Mouse (Mus musculus): ENCODE data around the gene Shpk.

Gene Shpk

DNA sequence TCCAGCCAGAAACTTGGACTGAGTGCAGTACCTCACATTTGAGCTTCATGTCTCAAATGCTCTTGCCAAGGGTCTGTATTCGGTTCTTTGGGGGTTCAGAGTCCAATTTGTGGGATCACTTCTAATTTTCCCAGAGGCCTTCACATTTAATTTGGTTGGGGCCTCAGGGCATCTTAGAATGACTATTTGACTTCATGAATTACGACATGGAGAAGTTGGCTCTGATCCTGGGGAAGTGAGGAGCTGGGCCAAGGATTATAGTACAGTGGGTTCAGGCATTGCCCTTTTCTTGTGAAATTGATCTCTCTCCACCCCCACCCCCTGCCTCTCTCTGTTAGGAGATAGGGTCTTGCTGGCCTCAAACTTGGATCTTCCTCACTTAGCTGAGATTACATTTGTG is 1.8 kb downstream of the Shpk start:
- no peak for DNase-seq (ENCODE audit: low spot score)

DNA sequence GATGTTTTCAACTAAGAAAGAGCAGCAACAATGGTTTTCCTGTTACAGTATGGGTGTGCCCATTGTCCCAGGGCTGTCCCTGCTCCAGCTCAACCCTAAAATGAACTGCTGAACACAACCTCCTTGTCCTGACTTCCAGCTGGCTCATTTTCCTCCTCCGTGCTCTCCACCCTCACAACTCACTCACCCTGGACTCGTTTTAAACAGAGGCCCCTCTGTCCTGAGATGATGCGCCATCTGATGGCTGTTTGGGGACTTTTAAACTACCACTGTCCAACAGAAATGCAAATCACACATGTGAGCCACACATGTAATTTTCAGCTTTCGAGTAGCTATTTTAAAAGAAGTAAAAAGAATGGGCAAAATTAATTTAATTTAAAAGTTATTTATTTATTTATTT is 2.3 kb downstream of the Shpk start:
- DNase-seq (ENCODE audit: low spot score), result no peak

DNA sequence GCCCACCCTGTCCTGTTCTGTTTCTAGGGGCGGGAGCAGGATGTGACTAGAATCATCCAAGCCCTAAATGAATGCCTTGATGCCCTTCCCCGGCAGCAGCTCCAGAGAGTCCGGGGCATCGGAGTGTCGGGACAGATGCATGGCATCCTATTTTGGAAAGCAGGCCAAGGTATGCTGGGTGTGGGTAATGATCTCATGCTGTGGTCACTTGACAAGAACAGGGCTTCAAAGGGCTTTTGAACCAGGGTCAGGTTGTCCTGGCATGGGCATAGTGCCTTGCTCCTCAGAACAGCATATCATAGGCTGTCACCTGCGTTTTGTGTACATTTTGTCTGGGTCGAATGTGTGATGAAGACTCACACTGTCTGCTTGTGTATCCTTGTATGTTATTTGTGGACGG is 4.6 kb downstream of the Shpk start:
- DNase-seq (ENCODE audit: low spot score), result no peak

DNA sequence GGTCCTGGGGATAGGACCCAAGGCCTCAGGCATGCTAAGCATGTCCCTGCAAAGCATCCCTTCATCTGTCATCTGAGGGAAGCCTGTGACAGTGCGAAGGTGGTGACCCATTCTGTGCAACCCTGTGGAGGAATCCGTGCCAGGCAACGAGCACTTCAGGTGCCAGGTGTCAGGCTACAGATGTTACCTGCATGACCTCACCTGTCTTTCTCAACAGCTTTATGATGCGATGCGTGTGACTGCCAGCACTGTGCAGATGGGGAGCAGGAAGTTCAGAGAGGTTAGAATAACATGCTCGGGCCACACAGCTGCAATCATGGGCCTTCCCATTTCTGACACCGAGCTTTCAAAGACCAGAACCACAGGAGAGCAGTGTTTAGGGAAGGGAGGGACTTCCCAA is 5.9 kb downstream of the Shpk start:
- DNase-seq (ENCODE audit: low spot score), result no peak

DNA sequence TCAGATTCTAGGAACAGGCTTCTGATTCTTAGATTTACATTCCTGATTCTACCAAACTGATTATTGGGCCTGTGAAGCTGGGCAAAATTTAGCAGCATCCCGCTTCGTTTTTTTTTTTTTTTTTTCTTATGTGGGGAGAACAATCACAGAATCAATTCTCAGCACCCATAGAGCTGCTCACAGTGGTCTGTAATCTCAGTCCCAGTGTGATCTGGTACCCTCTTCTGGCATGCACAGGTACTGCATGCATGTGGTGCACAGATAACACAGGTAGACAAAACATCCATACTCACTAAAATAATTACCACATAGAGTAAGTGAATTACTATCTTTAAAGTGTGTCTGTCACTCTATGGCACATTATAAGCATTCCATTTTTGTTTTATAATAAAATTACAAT is 8.4 kb downstream of the Shpk start:
- DNase-seq (ENCODE audit: low spot score), result no peak

DNA sequence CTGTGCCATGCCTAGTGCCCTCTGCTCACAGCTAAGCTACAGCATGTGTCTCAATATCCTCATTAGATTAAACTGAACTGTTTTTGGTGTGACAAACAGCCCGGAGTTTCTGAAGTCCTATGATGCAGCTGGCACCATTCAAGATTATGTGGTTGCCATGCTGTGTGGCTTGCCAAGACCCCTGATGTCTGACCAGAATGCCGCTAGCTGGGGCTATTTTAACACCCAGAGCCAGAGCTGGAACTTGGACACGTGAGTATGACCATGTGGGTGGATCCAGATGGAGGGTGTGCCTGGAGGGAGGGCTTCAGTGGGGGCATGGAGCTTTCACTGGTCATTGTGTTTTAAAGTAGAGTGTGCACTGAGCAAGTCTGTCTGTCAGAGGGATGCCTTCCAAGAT is 14.7 kb downstream of the Shpk start:
- no peak for DNase-seq (ENCODE audit: low spot score)

DNA sequence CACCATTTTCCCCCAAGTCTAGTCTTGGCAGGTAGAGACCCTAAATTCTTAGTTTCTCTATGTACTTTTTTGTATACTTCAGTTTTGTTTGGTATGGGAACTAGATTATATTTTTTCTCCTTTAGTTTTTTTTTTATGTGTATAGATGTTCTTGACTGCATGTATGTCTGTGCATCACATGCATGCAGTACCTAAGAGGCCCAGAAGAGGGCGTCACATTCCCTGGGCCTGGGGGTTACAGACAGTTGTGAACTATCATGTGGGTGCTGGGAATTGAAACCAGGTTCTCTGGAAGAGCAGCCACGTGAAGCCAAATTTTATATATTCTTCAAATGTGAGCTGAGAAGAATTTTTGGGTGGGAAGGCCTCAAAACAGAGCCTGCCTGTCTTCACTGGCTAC is 20.4 kb downstream of the Shpk start:
- DNase-seq (ENCODE audit: low spot score), result no peak

DNA sequence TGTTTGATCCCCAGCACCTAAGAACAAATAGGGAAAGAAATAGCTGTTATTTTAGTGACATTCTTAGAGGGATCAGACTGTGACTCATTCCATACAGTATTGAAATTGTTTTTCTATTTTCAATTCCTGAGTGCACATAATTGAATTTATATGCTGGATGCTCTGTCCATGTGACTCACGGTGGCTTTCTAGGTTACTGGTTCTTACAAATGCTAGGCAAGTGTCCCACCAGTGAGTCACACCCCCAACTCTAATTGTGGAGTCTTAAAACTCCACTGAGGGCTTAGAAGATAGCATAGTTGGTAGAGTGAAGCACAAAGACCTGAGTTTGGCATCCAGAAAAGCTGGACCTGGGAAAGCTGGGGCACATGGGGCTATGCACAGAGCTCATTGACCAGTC is 21.4 kb downstream of the Shpk start:
- DNase-seq (ENCODE audit: low spot score), result no peak

DNA sequence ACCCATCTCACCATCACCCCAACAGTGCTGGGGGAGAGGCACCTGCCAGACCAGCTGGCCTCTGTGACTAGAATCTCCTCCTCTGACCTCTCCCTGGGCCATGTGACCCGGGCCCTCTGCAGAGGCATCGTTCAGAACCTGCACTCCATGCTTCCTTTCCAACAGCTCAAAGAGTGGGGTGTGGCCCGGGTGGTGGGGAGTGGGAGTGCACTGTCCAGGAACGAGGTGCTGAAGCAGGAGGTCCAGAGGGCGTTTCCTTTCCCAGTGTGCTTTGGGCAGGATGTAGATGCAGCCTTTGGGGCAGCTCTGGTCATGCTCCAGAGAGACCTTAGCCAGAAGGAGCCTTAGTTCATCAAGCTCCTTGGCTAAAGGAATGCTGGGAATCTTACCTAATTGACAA is 23.6 kb downstream of the Shpk start:
- no peak for DNase-seq (ENCODE audit: low spot score)

DNA sequence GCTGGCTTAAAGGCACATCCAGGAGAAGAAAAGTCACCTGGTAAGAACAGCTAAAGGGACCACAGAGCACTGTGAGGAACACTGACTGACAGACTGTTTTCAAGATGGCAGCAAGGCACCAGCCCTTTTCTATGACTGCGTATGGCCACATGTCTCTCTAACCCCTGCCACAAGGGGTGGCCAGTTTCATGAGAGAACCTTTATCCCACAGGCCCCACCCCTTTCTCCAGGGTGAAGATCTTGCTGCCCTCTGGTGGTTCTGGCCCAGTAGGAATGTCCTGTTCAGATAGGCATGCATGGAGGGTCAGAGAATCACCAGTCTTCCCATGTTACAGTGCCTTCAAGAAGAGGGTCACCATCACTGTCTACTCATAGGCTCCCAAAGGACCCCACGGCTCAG is 24.7 kb downstream of the Shpk start:
- no peak for DNase-seq (ENCODE audit: low spot score)

DNA sequence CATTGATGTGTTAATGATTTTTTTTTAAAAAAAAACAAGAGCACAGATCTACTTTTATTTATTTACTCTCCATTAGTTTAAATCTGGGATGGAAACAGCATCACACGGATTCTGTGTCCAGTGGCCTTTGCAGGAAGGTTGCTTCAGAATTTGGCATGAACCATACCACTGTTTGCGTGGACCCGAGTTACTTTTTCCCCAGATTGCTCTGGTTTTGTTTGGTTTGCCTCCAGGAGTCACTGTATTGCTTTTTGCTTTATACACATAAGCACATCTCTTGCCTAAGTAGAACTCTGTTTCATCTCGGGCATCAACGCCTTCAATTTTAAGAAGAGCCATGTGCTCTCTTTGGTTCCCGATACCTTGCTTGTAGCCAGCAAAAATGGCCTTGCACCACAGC is 26.6 kb downstream of the Shpk start:
- no peak for DNase-seq (ENCODE audit: low spot score)

DNA sequence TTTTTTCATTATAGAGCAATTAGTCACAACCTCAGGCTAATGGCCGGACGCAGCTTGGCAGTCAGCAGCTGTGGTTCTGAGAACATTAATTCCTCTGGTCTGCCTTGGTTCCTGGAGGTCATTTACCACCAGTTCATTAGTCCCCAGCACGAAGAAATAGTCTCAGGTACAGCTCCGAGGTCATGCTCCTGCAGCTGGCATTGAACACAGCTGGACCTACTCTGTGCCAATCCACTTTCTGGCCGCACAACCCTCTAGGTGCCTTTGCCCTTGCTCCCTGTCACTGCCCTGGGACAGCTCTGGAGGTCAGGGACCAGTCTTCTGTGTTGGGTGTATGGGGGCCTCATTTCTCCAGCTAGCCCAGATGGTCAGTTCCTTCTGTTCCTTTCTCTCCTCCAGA is 29.6 kb downstream of the Shpk start:
- no peak for DNase-seq (ENCODE audit: low spot score)

DNA sequence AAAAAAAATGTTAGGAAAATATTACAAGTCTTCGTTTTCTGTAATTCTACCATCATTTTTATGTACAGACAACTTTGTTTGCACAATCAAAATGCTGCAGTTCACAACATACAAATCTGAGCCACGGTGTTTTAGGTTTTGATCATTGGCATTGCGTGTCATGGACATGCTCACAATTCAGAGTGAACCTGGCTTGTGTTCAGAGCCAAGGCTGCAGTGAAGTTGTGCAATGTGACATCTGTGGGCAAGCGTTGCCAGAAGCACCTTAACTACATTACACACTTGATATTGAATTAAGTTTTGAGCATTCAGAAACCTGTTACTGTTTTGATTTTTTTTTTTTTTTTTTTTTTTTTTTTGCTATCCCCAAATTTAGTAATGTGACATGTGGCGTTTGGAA is 30.8 kb downstream of the Shpk start:
- no peak for DNase-seq (ENCODE audit: low spot score)

DNA sequence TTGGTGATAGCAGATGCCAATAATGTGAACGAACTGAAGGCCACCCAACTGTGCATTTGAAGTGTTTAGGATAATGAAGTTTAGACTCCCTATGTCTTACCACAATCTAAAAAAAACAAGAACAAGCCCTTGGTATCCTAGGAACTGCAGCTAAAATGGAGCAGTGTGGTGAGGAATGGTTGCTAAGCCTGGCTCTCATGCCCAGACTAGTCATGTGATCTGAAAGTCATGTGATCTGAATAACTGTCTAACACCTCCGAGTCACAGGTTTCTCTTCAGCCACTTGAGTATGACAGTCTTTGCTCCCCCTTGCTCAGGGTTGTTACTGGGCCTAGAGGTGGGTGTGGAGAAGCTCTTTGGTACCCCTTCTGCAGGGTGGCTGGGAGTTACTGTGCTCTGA is 33.3 kb downstream of the Shpk start:
- DNase-seq (ENCODE audit: low spot score), result no peak

DNA sequence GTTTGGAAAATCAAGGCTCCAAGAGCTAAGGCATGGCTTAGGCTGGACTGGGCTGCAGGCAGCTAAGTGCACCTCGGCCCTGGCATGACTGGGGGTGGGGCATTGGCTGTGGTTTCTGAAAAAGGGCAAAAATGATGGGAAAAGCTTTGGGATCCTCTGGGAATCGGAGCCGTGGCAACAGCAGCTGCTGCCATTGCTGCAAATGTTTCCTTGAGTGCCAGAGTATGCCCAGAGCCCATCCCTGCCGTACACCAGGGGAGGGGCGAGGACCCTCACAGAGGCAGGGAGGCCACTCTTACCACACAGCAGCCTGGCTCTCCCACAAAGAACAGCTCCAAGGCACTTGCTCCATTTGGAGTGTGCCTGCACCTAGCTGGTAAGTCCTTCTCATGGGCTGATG is 34.7 kb downstream of the Shpk start, which contains the start of gene Trpv1:
Gene Trpv1 (plus strand): TSS at position 301 of the 400 bp plus-strand sequence.
- no peak for DNase-seq (ENCODE audit: low spot score)

DNA sequence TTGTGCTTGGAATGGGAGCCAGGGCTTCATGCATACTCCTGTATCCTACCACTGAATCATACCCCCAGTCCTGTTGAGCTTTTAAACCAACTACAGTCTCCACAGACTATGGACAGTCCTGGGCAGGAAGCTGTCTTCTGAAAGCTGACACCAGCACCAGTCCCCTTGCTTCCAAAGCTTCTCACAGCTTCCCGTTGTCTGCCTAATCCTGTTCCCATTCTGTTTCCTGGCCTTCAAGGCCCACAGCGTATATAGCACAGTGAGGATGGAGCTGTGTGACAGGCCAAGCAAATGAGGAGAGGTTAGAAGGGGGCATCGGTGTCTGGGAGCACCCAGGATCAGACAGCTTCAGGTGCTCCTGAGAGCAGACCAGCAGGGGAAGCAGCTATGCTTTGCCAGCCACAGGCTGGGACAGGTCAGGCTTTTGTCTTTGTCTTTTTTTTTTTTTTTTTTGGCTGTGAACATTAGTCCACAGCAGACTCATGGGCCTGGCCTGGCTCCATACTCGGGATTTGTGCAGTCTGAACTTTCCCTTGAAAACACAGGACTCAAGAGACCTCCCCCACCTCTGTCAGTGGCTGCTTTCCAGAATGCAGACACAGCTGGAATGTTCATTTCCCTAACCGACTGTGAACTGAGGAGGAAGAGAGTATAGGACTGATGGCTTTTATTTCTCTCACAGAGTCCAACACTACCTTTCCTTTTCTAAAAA is 36.9 kb downstream of the Shpk start:
- peak; percentile 75 for DNase-seq (ENCODE audit: low spot score)

DNA sequence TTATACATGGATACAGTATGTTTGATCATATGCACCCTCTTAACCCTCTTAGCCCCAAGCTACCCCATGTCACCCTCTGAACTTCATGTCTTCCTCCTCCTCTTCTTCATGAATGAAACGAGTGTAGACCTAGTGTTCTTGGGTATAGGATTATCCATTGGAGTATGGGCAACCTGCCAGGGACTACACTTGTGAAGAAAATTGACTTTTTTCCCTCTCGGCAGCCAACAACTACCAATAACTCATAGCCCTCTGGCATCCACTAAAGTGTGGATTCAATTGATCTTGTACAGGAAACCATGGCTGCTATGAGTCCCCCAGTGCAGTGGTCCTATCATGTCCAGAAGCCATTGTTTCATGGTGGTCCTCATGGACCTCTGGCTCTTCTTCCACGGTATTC is 37.5 kb downstream of the Shpk start:
- no peak for DNase-seq (ENCODE audit: low spot score)

DNA sequence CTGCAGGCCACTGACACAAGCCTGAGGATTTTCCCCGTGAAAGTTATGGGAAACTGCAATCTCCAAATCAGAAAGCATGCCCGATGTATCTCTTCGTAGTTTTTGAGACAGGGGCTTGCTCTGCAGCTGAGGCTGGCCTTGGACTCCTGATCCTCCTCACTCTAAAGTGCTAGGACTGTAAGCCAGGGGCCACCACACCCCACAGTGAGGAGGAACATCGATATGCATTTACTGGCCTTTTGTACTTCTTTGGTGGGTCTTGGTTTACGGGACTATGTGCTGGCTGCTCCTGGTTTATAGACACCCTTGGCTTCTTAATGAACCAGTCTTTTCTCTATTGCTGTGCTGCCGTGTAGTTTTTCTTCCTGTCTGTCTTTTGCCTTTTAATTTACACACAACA is 42.9 kb downstream of the Shpk start:
- no peak for DNase-seq (ENCODE audit: low spot score)

DNA sequence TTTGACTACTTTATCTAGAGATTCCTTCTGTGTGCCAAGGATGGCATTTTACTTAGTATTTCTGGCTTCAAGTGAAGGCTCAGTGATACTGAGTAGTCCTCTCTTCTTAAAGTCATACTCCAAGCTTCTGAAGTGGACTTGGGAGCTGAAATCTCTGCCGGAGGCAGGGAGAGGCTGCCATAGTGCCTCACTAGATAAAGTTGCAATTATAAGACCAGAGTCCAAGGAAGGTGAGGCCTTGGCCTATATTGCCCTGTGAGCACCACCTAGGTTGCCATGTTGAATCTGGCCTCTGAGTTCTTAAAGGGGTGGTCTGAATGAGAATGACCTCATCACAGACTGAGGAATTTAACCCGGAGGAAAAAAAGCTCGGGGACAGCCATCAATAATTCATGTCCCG is 43.5 kb downstream of the Shpk start:
- DNase-seq (ENCODE audit: low spot score), result no peak

DNA sequence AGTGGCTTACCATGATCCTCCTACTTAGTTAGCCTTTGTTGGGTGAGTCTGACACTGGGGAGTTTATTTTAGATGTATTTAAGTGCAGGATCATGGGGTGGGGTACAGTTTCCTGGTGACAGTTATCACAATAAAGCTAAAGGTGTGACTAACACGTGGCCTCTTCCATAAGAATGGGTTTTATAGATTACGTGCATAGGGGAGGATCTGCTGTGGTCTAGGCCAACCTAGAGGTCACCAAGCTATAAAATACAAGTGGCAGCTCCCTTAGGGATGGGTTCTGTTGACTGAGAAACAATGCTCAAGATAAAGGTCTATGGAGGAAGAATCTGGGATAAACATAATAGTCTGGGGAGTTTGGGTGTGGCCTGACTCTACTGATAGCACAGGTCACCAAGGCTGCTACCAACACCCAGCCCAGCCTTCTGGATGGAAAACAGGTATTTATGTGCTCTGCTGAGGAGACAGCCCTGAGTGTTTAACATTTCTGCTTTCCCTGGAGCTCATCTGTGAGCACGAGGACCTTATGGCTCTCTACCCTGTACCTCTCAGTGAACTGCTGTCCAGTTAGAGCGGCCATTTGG is 58.2 kb downstream of the Shpk start:
- no peak for DNase-seq (ENCODE audit: low spot score)

DNA sequence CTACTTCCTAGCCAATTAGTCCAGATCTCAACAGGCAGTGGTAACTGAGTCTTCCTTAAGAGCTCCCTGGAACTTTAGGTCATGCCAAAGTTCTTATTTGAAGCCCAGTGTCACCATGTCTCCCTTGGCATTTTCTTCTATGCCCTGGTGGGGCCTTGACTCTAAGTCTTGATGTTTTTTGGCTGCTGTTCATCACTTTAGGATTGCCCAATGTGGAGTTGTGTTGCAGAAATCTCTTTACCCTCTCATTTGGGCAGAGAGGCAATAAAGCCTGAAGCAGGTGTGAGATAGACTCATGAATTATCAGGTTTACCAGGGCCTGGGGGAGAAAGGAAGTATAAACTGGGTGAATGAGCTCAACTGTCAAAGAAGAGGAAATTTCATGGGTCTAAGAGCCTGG is 59.4 kb downstream of the Shpk start:
- DNase-seq (ENCODE audit: low spot score), result no peak

DNA sequence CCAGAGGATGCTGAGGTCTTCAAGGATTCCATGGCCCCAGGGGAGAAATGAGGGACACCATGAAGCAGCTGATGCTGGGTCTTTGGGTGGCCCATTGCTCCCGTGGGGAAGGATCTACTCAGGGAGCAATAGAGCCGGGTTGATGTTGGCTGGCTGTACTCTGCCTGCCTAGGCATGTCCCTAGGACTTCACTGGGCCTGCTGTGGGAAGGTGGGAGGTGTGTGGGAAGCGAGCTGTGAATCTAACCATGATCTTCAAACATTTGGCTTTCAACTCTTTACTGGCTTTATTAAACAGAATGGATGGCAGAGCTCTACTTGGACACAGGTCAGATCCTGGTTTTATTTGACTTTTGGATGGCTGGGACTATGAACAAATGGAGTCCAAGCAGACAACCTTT is 61.2 kb downstream of the Shpk start:
- DNase-seq (ENCODE audit: low spot score), result no peak

DNA sequence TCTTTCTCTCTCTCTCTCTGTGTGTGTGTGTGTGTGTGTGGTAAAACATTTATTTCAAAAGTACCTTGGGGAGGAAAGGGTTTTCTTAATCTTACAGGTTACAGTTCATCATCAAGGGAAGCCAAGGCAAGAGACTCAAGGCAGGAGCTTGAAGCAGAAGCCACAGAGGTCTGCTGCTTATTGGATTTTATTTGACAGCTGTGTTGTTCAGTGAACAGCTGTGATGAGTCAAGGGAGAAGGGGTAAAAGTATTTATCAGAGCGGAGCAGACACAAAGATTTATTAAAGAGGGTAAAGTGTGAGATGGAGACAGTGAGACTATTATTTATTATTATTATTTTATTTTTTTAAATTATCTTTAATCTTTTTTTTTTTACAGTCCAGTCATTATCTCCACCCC is 62.1 kb downstream of the Shpk start:
- DNase-seq (ENCODE audit: low spot score), result no peak

DNA sequence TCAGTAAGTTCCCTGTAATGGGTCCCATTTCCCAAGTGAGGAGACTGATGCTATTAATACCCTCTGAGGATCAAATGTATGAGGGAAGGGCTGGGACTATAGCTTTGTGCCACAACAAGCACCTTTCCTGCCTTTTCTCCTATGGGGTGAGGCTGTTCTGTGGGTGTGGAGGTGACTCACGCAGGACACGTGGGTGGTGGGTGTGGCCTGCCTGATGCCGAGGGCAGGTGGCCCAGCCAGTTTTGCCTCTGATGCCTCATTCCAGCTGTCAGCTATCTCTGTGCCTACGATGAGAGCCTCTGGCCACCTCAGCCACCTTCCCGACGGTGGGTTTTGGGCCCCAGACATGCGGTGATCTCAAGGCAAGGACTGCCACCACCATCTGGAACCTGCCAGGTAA is 68.0 kb downstream of the Shpk start, which contains the start of gene Trpv3:
Gene Trpv3 (plus strand): TSS at position 122 of the 400 bp plus-strand sequence.
- DNase-seq (ENCODE audit: low spot score), result no peak

All from testis, postnatal 10 days (tissue).